9 mouse cellular contexts compared by ENCODE assay signal in the genomic region with DNA sequence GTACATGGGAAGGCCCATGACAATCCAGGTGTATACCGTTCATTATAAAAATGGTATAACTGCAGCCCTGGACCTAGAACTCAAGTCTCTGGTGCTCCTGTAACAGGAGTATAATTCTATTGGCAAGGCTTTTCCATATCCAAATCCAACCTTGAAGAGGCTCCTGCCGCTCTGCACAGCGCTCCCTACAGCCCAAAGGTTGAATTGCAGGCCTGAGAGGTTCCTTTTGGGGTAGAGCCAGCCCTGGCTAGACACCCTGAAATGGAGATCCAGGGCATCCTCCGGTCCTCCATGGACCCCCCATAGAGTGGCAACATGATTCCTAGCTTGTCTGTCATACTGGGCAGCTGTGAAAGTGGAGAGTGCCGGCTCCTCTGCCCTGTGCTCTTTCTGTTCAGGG. TPM values are rescaled to one million over a fixed set of nuclear protein-coding genes. Genes with fewer than 3 reads are reported as not detected.
DNase-seq lines count a peak whose midpoint lies in the region; ATAC-seq and TF ChIP-seq lines count a peak whose summit lies in the region.
"Had no signal": no experiment of that assay in that cellular context is flagged by ENCODE, and none has a peak within 500 bp of the region (broad histone marks: within the 10 kb centered on the region; RNA-seq: fewer than 3 reads in every experiment).

No protein-coding gene starts in this region.

- 46% methylated on average over 5 of the region's 5 CpGs for WGBS in kidney, postnatal 0 days
- 34% methylated on average over 5 of the region's 5 CpGs for WGBS in hindbrain, embryonic 16.5 days
- 32% methylated on average over 5 of the region's 5 CpGs for WGBS in neural tube, embryonic 11.5 days

- no peak overlapping the region for H3K9ac ChIP-seq in kidney, postnatal 0 days (ENCODE audit: low read depth, low read length)
- H3K9ac ChIP-seq in hindbrain, embryonic 16.5 days (ENCODE audit: low read depth, low read length): no peak overlapping the region
- no peak overlapping the region for H3K9ac ChIP-seq in neural tube, embryonic 11.5 days (ENCODE audit: low read length)

- H3K9me3 ChIP-seq in kidney, postnatal 0 days (replicated peaks; ENCODE audit: low read length): no peaks in the 10 kb centered on the region
- no peaks in the 10 kb centered on the region for H3K9me3 ChIP-seq in hindbrain, embryonic 16.5 days (ENCODE audit: control insufficient read depth, low read length)
- no peaks in the 10 kb centered on the region for H3K9me3 ChIP-seq in neural tube, embryonic 11.5 days (ENCODE audit: control insufficient read depth, low read length)

- 0 out of 2 replicates have a peak overlapping the region, but pooled peaks have one; percentile 25 for H3K4me2 ChIP-seq in kidney, postnatal 0 days (ENCODE audit: low read length)
- no peak overlapping the region for H3K4me2 ChIP-seq in hindbrain, embryonic 16.5 days (ENCODE audit: low read length)
- H3K4me2 ChIP-seq in neural tube, embryonic 11.5 days (ENCODE audit: low read depth): peak overlapping the region; percentile 13; the same call in 1 of the 2 replicates

- no peak overlapping the region for H3K27ac ChIP-seq in kidney, postnatal 0 days
- peak overlapping the region; percentile 74 for H3K27ac ChIP-seq in hindbrain, embryonic 16.5 days (ENCODE audit: low read depth, low read length)
- H3K27ac ChIP-seq in neural tube, embryonic 11.5 days (ENCODE audit: low read depth, low read length): 0 out of 2 replicates have a peak overlapping the region, but pooled peaks have one; percentile 45

- ATAC-seq in kidney, postnatal 0 days (replicated peaks; ENCODE audit: low FRiP score, low read depth): no peak
- 0 out of 2 replicates have a peak, but pooled peaks have one; percentile 6 for ATAC-seq in hindbrain, embryonic 16.5 days
- no peak for ATAC-seq in neural tube, embryonic 11.5 days (ENCODE audit: insufficient read depth, low FRiP score, low TSS enrichment)
- ATAC-seq: activated CD4-positive, CD25-positive, alpha-beta regulatory T cell, adult 4 months had no signal

- peak; percentile 43; the same call in 1 of the 2 replicates for TF ChIP-seq CTCF in kidney, postnatal 0 days (IDR thresholded peaks at IDR 0.05; ENCODE audit: low read depth)

- H3K4me3 ChIP-seq in kidney, postnatal 0 days (replicated peaks; ENCODE audit: low read depth, low read length): no peak overlapping the region
- H3K4me3 ChIP-seq in hindbrain, embryonic 16.5 days (ENCODE audit: low read length): no peak overlapping the region
- no peak overlapping the region for H3K4me3 ChIP-seq in neural tube, embryonic 11.5 days (ENCODE audit: low read depth, low read length)

- H3K27me3 ChIP-seq in kidney, postnatal 0 days (ENCODE audit: insufficient read depth, low read length): no peaks in the 10 kb centered on the region
- H3K27me3 ChIP-seq in hindbrain, embryonic 16.5 days (replicated peaks; ENCODE audit: control insufficient read depth, insufficient read depth, low read length): no peaks in the 10 kb centered on the region
- no peaks in the 10 kb centered on the region for H3K27me3 ChIP-seq in neural tube, embryonic 11.5 days (ENCODE audit: control insufficient read depth, insufficient read depth, low read length)

- no peaks in the 10 kb centered on the region; the same call in 1 of the 2 replicates for H3K4me1 ChIP-seq in kidney, postnatal 0 days (replicated peaks; ENCODE audit: insufficient read depth, low read length)
- peaks cover 30% of the 10 kb centered on the region for H3K4me1 ChIP-seq in hindbrain, embryonic 16.5 days (ENCODE audit: control insufficient read depth, insufficient read depth, low read depth, low read length)
- peaks cover 25% of the 10 kb centered on the region for H3K4me1 ChIP-seq in neural tube, embryonic 11.5 days (ENCODE audit: control insufficient read depth, insufficient read depth, low read length)

- H3K36me3 ChIP-seq in kidney, postnatal 0 days (ENCODE audit: insufficient read depth, low read length): no peaks in the 10 kb centered on the region
- no peaks in the 10 kb centered on the region for H3K36me3 ChIP-seq in hindbrain, embryonic 16.5 days (ENCODE audit: control insufficient read depth, insufficient read depth, low read length)
- H3K36me3 ChIP-seq in neural tube, embryonic 11.5 days (ENCODE audit: control insufficient read depth, insufficient read depth, low read length): no peaks in the 10 kb centered on the region

- DNase-seq in kidney, postnatal 0 days (ENCODE audit: low spot score): no peak
- DNase-seq in kidney, postnatal 25 days: no peak
- peak; percentile 42 for DNase-seq in embryo, embryonic 11 days
- DNase-seq in neural tube, embryonic 11.5 days (ENCODE audit: low spot score): peak; percentile 66
- DNase-seq in gastrocnemius, adult 8-10 months (ENCODE audit: low spot score in 2 of 2): no peak
- no peak for DNase-seq in kidney, adult 8-10 months
- DNase-seq in thymus, adult 18-20 months: no peak

RNA-seq across cellular contexts. Expression of a gene that starts 54.8 kb away (rescaled TPM):
- polyA plus RNA-seq in kidney, postnatal 0 days (2015; fragmentation: Nextera tagmentation; extraction: Ambion mirVana): 53.2 and 54.7 TPM in 2 replicates
- polyA plus RNA-seq in hindbrain, embryonic 16.5 days (2015; fragmentation: Nextera tagmentation; extraction: Ambion mirVana): 45.7 and 46.0 TPM in 2 replicates
- polyA plus RNA-seq in neural tube, embryonic 11.5 days (2014; fragmentation: Nextera tagmentation; extraction: Ambion mirVana): 47.0 and 47.2 TPM in 2 replicates
- total RNA-seq in gastrocnemius, adult 8-10 months (2022): 10 to 100 TPM; 15.4 to 19.0 (median 16.6) TPM

Comparison
In these comparisons a context has a peak if more than half of its experiments do, and no peak if none do; other contexts are left out.
1. DNase-seq: peak in embryo, embryonic 11 days (single experiment) and neural tube, embryonic 11.5 days (single experiment); none in kidney, postnatal 0 days (single experiment), kidney, postnatal 25 days (0 of 2), gastrocnemius, adult 8-10 months (0 of 2), kidney, adult 8-10 months (0 of 2) and thymus, adult 18-20 months (0 of 2).